Mouse (Mus musculus) splenic B cell, adult 2 months (primary cell): ENCODE data around the gene Rcor1.
A peak's percentile ranks its signal among the peaks of the same experiment; 100 is the strongest.

Experiments used
- DNase-seq: peaks from one replicate; pipeline ENCODE4 v3.0.0-alpha.2; 2011; ENCODE audit warnings: low read depth, low spot score
- H3K27me3 ChIP-seq: 2 replicates; pipeline ENCODE4 v1.6.1; 2012; ENCODE audit warnings: mild to moderate bottlenecking, low read length, moderate library complexity, mixed read lengths; ENCODE audit not compliant: control insufficient read depth, poor library complexity, insufficient read depth, severe bottlenecking
- H3K36me3 ChIP-seq: 2 replicates; pipeline ENCODE4 v1.6.1; 2012; ENCODE audit warnings: mild to moderate bottlenecking, low read length, moderate library complexity, mixed read lengths; ENCODE audit not compliant: control insufficient read depth, poor library complexity, insufficient read depth, severe bottlenecking

The Rcor1 gene

DNA sequence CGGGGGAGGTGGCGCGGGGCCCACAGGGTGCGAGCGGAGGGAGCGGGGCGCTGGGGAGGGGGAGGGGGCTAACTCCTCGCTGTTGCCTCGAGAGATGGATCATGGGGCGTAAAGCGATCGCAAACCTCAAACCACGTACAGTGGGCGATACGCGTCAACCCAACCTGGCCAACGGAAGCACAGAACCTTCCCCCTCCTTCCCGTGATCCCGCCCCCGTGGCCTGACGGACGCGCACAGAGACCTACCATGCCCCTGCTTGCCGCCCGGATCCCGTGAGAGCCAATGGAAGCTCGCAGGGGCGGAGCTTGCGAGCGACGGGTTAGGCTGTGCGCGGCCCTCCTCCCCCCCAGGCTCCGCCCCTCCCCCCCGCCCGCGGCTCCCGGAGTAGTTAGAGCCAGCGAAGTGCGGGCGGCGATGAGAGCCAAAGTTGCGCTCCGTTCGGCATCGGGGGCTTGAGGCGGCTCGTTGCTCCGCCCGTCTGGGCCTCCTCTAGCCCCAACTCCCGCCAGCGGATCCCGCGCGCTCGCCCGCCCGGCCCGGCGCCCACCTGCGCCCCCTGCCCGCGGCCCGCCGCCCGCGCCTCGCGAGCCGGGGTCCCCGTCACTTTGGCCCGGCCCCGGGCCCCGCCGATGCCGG is at the start of gene Rcor1:
Gene Rcor1, plus strand, starts transcription at position 376 of the 637 bp plus-strand sequence.
- peak; percentile 100 for DNase-seq
- no peaks in the 10 kb centered on the region for H3K36me3 ChIP-seq
- H3K27me3 ChIP-seq, result no peaks in the 10 kb centered on the region

GRCm38 (mm10) chr12:110989409-110989808 is 49.7 kb upstream of the Rcor1 start:
- Histone ChIP-seq H3K27me3 (peaks cover 3% of the 10 kb centered on the region; the same call in 1 of the 2 replicates), H3K36me3 (no peaks in the 10 kb centered on the region)
- no peak for DNase-seq

DNA sequence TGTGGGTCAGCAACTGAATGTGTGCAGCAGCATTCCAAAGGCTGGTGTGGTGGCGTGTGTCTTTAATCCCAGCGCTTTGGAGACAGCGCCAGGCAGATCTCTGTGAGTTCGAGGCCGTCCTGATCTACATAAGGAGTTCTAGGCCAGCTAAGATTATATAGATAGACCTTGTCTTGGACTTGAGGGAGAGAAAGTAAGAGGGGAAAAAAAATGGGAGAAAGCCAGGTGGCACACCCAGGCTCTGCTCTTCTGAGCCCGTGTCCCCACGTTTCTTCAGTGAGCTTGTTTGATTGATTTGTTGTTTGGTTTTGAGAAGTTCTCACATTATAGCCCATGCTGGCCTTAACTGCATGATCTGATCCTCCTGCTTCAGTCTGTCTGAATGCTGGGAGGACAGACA is 48.7 kb upstream of the Rcor1 start:
- H3K27me3 ChIP-seq, result peaks cover 3% of the 10 kb centered on the region; the same call in 1 of the 2 replicates
- no peaks in the 10 kb centered on the region for H3K36me3 ChIP-seq
- no peak for DNase-seq

- H3K36me3 ChIP-seq, result no peaks in the 10 kb centered on the region
- DNase-seq, result peak; percentile 90
- peaks cover 3% of the 10 kb centered on the region; the same call in 1 of the 2 replicates for H3K27me3 ChIP-seq
Observed at GRCm38 (mm10) chr12:110991361-110992127, 47.6 kb upstream of the Rcor1 start.

- peak; percentile 94 for DNase-seq
- Histone ChIP-seq H3K27me3 (peaks cover 3% of the 10 kb centered on the region; the same call in 1 of the 2 replicates), H3K36me3 (no peaks in the 10 kb centered on the region)
Observed at GRCm38 (mm10) chr12:110992128-110992553, 47.0 kb upstream of the Rcor1 start.

DNA sequence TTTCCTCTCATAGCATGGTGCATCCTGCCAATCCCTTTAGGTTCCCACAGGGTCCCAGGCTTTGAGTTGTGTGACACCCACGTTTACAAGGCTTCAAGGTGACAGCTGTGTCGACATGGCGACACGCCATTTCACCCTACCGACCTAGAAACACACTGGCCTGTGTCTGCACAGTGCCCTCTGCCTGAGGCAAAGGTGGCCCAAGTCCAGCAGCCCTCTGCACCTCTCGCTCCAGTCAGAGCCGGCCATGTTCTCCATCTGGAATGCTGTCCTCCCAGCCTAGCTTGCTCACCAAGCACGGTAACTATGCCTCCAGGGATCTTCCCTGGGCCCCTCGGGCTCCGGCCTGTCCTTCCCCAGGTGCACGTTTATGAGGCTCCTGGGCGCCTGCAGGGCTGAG is 46.4 kb upstream of the Rcor1 start:
- no peak for DNase-seq
- Histone ChIP-seq H3K36me3 (no peaks in the 10 kb centered on the region), H3K27me3 (peaks cover 3% of the 10 kb centered on the region; the same call in 1 of the 2 replicates)

GRCm38 (mm10) chr12:110993226-110993625 is 45.9 kb upstream of the Rcor1 start:
- Histone ChIP-seq H3K27me3 (peaks cover 3% of the 10 kb centered on the region; the same call in 1 of the 2 replicates), H3K36me3 (no peaks in the 10 kb centered on the region)
- no peak for DNase-seq

DNA sequence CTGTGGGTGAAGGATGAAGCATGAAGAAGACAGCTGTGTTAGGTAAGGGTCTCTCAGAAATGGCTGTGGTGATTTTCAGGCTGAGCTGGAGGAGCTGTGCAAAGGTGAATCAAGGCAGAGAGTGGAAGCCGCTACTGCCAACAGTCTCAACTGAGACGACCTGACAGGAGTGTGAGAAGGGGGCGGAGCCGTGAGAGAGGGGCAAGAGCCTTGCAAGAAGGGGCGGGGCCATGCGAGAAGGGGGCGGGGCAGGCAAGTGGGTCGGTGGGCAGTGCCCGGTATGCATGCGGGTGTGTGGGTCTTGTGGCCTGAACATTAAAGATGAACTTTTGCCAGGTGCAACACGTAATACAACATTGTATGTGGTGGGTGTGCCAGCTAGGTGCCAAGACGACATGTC is 44.5 kb upstream of the Rcor1 start:
- DNase-seq, result no peak
- no peaks in the 10 kb centered on the region for H3K36me3 ChIP-seq
- peaks cover 3% of the 10 kb centered on the region; the same call in 1 of the 2 replicates for H3K27me3 ChIP-seq

GRCm38 (mm10) chr12:110998092-110998491 is 41.1 kb upstream of the Rcor1 start:
- no peak for DNase-seq
- Histone ChIP-seq H3K36me3 (no peaks in the 10 kb centered on the region), H3K27me3 (no peaks in the 10 kb centered on the region)

DNA sequence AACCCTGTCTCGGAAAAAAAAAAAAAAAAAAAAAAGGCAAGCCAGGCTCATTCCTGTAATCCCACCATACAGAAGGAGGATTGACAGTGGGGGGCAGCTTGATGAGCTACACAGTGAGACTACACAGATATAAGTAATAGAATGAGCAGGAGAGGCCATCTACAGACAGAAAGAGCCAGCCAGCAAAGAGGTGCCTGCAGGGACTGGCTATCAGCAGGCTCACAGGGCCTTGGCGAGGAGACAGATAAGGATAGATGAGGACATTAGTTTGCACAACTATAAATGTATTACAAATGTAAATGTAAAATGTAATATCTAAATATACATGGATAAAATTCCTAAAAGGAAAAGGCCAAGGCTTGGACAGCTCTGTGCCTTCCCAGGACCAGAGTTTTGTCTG is 39.3 kb upstream of the Rcor1 start:
- DNase-seq, result no peak
- no peaks in the 10 kb centered on the region for H3K36me3 ChIP-seq
- H3K27me3 ChIP-seq, result no peaks in the 10 kb centered on the region

DNA sequence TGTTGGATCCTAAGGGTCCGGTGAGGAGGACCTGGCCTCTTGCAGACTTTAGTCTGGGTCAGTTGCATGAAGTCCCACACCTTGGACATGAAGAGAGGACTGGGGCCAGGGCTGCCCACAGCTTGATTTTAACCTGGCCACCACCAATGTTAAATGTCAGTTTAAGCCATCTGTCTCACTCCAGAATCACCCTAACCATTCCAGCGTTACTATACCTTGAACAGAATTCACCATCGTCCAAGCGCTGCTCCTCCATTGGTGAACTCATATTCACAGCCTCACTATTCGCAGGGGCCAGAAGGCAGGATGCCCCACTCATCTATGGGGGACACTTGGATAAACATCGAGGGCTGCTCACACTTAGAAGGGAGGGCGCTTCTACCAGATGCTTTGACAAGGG is 38.2 kb upstream of the Rcor1 start:
- H3K27me3 ChIP-seq, result no peaks in the 10 kb centered on the region
- no peaks in the 10 kb centered on the region for H3K36me3 ChIP-seq
- no peak for DNase-seq

DNA sequence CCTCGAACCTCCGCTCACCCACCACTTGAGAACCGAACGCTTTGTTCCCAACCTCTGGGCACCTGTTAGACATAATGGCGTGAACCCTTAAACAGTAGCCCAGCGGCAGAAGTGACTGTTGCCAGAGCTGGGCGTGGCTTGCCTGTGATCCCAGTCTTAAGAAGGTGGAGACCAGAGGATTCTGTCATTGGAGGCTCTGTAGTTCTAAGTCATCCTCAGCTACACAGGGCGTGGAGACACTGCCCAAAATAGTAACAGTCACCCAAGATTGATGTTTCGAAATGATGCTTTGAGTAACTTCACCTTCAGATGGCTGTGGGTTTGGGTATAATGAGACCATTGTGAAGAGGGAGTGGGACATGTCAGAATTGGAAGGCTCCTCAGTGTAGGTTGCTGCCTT is 35.0 kb upstream of the Rcor1 start:
- no peaks in the 10 kb centered on the region for H3K36me3 ChIP-seq
- no peak for DNase-seq

GRCm38 (mm10) chr12:111005803-111006202 is 33.3 kb upstream of the Rcor1 start:
- H3K36me3 ChIP-seq, result no peaks in the 10 kb centered on the region
- DNase-seq, result no peak
- no peaks in the 10 kb centered on the region for H3K27me3 ChIP-seq

More for the DNA sequence above, 35.0 kb upstream of the Rcor1 start:
- H3K27me3 ChIP-seq, result no peaks in the 10 kb centered on the region

GRCm38 (mm10) chr12:111006339-111006738 is 32.8 kb upstream of the Rcor1 start:
- no peak for DNase-seq
- H3K36me3 ChIP-seq, result no peaks in the 10 kb centered on the region
- H3K27me3 ChIP-seq, result no peaks in the 10 kb centered on the region
